Mouse (Mus musculus): ENCODE data around the gene Zfp286. TPM values are rescaled to one million over a fixed set of nuclear protein-coding genes. Genes with fewer than 3 reads are reported as not detected.
A peak's percentile ranks its signal among the peaks of the same experiment; 100 is the strongest.

Zfp286 gene
- polyA plus RNA-seq, 1 experiment from 2014 or later = 13.9 TPM

DNA sequence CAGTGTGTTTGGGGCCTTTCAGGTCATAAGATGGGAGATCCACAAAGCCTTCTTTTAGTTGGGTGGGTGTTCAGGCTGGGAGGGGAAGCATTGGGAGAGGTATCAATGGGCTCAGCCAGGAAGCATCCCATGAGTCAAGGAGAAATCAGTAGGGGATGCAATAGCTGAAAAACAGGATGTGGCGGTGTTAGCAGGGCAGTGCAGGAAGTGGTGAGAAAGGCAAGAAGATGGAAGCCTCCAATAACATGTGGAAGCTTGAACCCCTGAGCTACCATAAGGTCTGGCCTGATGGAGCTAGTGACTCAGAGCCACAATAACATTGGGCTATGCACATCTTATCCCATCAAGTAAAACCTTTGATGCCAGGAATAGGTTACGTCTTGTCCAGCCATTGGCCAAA is 48.1 kb downstream of the Zfp286 start:
- Histone ChIP-seq H3K4me3 (ENCODE audit: control insufficient read depth in 1 of 2, insufficient read depth in 1 of 2, low read depth in 1 of 2, low read length in 2 of 2) (no peak overlapping the region), H3K4me2 (ENCODE audit: low read length) (no peak overlapping the region), H3K27me3 (ENCODE audit: control insufficient read depth, insufficient read depth, low read length) (no peaks in the 10 kb centered on the region), H3K36me3 (ENCODE audit: control insufficient read depth, insufficient read depth, low read length) (no peaks in the 10 kb centered on the region), H3K4me1 (ENCODE audit: control insufficient read depth in 2 of 2, insufficient read depth in 2 of 2, low read length in 2 of 2) (no peaks in the 10 kb centered on the region), H3K9ac (ENCODE audit: low read length) (no peak overlapping the region), H3K27ac (replicated peaks in 1 of 2; ENCODE audit: control insufficient read depth in 1 of 2, insufficient read depth in 1 of 2, low read depth in 2 of 2, low read length in 2 of 2) (no peak overlapping the region), H3K9me3 (ENCODE audit: control insufficient read depth, low read length) (no peaks in the 10 kb centered on the region)
- WGBS = 85% methylated on average over 2 of the region's 2 CpGs
- no peak for ATAC-seq (ENCODE audit: insufficient number of reproducible peaks, insufficient read depth, low FRiP score, low read depth)

DNA sequence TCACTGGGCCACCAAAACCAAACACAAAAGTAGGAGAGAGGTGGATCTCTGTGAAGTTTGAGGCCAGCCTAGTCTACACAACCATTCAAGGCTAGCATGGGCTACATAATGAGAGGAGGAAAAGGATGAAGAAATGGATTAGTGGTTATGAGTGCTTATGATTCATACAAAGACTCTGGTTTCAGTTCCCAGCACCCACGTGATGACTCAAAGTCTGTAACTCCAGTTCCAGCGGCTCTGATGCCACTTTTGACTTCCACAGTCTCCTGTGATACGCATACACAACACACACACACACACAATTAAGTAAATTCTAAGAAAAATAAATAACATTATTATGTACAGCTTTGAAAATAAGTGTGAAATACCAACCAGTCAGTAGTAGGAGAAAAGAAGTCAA is 56.6 kb downstream of the Zfp286 start:
- peaks cover 0 to 7% of the 10 kb centered on the region in 2 experiments; a peak in 2 of 4 replicates for H3K4me1 ChIP-seq (ENCODE audit: control insufficient read depth in 2 of 2, insufficient read depth in 2 of 2, low read length in 2 of 2)
- no peak for ATAC-seq (ENCODE audit: insufficient number of reproducible peaks, insufficient read depth, low FRiP score, low read depth)

DNA sequence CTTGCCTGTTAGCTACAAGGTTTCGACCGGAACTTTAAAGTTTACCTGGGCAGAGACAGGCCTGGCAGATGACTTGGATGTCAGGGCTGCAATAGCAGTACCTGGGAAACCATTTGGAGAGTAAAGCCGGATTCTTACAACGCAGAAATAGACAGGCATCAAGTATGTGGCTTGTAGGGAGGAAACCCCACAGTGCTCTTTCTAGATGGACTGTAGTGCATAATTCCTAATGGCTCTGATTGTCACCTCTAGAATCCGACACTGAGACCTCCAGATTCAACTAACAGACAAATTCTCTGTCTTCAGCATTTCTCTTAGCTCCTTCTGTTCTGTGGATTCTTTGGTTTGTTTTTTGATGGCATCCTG is 57.3 kb downstream of the Zfp286 start:
- peaks cover 0 to 7% of the 10 kb centered on the region in 2 experiments; a peak in 2 of 4 replicates for H3K4me1 ChIP-seq (ENCODE audit: control insufficient read depth in 2 of 2, insufficient read depth in 2 of 2, low read length in 2 of 2)
- WGBS = 24% methylated on average over 5 of the region's 5 CpGs
- H3K27ac ChIP-seq (replicated peaks in 1 of 2; ENCODE audit: control insufficient read depth in 1 of 2, insufficient read depth in 1 of 2, low read depth in 2 of 2, low read length in 2 of 2) = no peak overlapping the region
- no peak for ATAC-seq (ENCODE audit: insufficient number of reproducible peaks, insufficient read depth, low FRiP score, low read depth)
- no peaks in the 10 kb centered on the region for H3K9me3 ChIP-seq (ENCODE audit: control insufficient read depth, low read length)
- peaks cover 17% of the 10 kb centered on the region for H3K36me3 ChIP-seq (ENCODE audit: control insufficient read depth, insufficient read depth, low read length)
- H3K4me2 ChIP-seq (ENCODE audit: low read length) = peak overlapping the region; percentile 83
- H3K4me3 ChIP-seq (ENCODE audit: control insufficient read depth in 1 of 2, insufficient read depth in 1 of 2, low read depth in 1 of 2, low read length in 2 of 2) = peak overlapping the region; percentile 63 to 78
- H3K27me3 ChIP-seq (ENCODE audit: control insufficient read depth, insufficient read depth, low read length) = no peaks in the 10 kb centered on the region
- H3K9ac ChIP-seq (ENCODE audit: low read length) = peak overlapping the region; percentile 76; the same call in 1 of the 2 replicates

More for the DNA sequence above, 56.6 kb downstream of the Zfp286 start:
- no peaks in the 10 kb centered on the region for H3K9me3 ChIP-seq (ENCODE audit: control insufficient read depth, low read length)
- 76% methylated on average over 3 of the region's 3 CpGs for WGBS
- no peak overlapping the region for H3K27ac ChIP-seq (replicated peaks in 1 of 2; ENCODE audit: control insufficient read depth in 1 of 2, insufficient read depth in 1 of 2, low read depth in 2 of 2, low read length in 2 of 2)
- no peaks in the 10 kb centered on the region for H3K27me3 ChIP-seq (ENCODE audit: control insufficient read depth, insufficient read depth, low read length)
- H3K4me3 ChIP-seq (ENCODE audit: control insufficient read depth in 1 of 2, insufficient read depth in 1 of 2, low read depth in 1 of 2, low read length in 2 of 2) = no peak overlapping the region
- no peak overlapping the region for H3K9ac ChIP-seq (ENCODE audit: low read length)
- H3K4me2 ChIP-seq (ENCODE audit: low read length) = no peak overlapping the region
- H3K36me3 ChIP-seq (ENCODE audit: control insufficient read depth, insufficient read depth, low read length) = peaks cover 10% of the 10 kb centered on the region

DNA sequence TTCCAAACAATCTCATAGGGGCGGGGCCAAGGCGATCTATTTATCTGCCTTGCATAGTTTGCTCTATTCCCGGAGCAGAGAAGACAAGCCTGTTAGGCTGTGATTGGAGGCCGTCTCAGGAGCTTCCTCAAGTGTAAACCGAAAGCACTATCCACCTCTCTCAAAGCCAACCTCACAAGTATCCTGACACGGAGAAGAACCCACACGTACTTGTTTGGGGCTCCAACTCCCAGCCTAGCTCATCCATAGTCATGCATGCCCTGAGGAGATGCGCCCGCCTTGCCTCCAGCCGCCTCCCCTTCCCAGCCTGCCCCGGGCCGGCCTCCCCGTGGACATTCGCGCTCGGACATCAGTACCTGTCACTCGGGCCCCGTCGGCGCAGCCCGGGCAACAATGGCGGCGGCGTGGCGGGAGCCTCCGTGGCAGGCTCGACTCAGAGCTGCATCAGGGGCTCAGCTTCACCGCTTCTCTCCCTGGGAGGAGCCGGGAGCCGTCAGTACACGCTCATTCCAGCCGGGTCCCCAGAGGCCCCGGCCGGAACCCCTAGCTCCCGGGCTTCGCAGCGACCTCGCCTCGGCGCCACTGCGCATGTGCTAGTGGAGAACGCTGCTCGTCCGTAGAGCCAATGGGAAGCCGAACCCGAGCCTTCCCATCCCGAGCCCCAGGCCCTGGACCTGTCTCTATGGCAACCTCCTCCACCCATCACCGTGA is 57.8 kb downstream of the Zfp286 start, which contains the start of gene Zfp287:
TSS of gene Zfp287 (minus strand) at position 595 of the 711 bp plus-strand sequence.
- Histone ChIP-seq H3K27me3 (ENCODE audit: control insufficient read depth, insufficient read depth, low read length) (no peaks in the 10 kb centered on the region), H3K4me3 (ENCODE audit: control insufficient read depth in 1 of 2, insufficient read depth in 1 of 2, low read depth in 1 of 2, low read length in 2 of 2) (peak within 1 kb of the TSS; percentile 63 to 78), H3K36me3 (ENCODE audit: control insufficient read depth, insufficient read depth, low read length) (peaks cover 17% of the 10 kb centered on the region), H3K9me3 (ENCODE audit: control insufficient read depth, low read length) (no peaks in the 10 kb centered on the region), H3K27ac (replicated peaks in 1 of 2; ENCODE audit: control insufficient read depth in 1 of 2, insufficient read depth in 1 of 2, low read depth in 2 of 2, low read length in 2 of 2) (peak within 1 kb of the TSS in 1 of 2 experiments; percentile 60; a peak in 1 of 4 replicates), H3K9ac (ENCODE audit: low read length) (peak within 1 kb of the TSS; percentile 76), H3K4me2 (ENCODE audit: low read length) (peak within 1 kb of the TSS; percentile 83), H3K4me1 (ENCODE audit: control insufficient read depth in 2 of 2, insufficient read depth in 2 of 2, low read length in 2 of 2) (peaks cover 0 to 7% of the 10 kb centered on the region in 2 experiments; a peak in 2 of 4 replicates)
- peak; percentile 90 for ATAC-seq (ENCODE audit: insufficient number of reproducible peaks, insufficient read depth, low FRiP score, low read depth)
- WGBS = 2% methylated on average over 48 of the region's 48 CpGs

DNA sequence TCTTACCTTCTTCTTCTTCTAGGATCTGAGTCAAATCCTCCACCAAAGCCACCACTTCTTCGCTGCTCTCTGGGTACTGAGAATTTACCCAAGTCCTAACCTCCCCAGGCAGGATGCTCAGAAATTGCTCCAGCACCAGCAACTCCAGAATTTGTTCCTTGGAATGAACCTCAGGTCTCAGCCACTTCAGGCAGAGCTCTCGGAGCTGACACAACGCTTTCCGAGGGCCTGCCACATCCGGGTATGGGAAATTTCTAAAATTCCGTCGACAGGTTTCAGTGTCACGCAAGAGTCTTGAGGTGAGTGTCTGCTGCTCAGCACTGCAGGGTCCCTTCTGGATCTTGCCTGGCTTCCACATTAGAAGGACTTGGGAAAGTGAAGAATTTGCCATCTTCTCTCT is 61.0 kb downstream of the Zfp286 start:
- 77% methylated on average over 8 of the region's 8 CpGs for WGBS
- Histone ChIP-seq H3K9ac (ENCODE audit: low read length) (no peak overlapping the region), H3K27ac (replicated peaks in 1 of 2; ENCODE audit: control insufficient read depth in 1 of 2, insufficient read depth in 1 of 2, low read depth in 2 of 2, low read length in 2 of 2) (no peak overlapping the region), H3K4me3 (ENCODE audit: control insufficient read depth in 1 of 2, insufficient read depth in 1 of 2, low read depth in 1 of 2, low read length in 2 of 2) (no peak overlapping the region), H3K4me1 (ENCODE audit: control insufficient read depth in 2 of 2, insufficient read depth in 2 of 2, low read length in 2 of 2) (peaks cover 0 to 7% of the 10 kb centered on the region in 2 experiments; a peak in 3 of 4 replicates), H3K36me3 (ENCODE audit: control insufficient read depth, insufficient read depth, low read length) (peaks cover 44% of the 10 kb centered on the region), H3K9me3 (ENCODE audit: control insufficient read depth, low read length) (no peaks in the 10 kb centered on the region), H3K4me2 (ENCODE audit: low read length) (no peak overlapping the region), H3K27me3 (ENCODE audit: control insufficient read depth, insufficient read depth, low read length) (no peaks in the 10 kb centered on the region)
- no peak for ATAC-seq (ENCODE audit: insufficient number of reproducible peaks, insufficient read depth, low FRiP score, low read depth)

DNA sequence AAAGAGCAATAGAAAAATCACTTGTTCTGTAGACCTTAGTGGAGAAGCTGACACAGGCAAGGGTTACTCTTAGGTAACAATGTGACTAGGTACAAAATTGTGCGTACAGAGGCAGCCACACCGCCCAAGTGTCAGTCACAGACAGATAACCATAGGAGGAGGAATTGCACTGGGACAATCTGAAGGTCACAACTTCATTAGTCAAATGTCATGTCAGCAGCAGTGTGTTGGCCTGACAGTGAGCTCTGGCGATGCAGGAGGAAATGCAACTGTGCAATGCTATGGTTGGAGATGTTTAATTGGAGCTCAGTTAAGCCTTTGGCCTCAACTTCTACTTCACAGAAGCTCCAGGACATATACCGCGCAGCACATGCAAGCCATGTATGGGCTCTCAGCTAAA is 78.6 kb downstream of the Zfp286 start:
- Histone ChIP-seq H3K36me3 (ENCODE audit: control insufficient read depth, insufficient read depth, low read length) (peaks cover 10% of the 10 kb centered on the region), H3K9me3 (ENCODE audit: control insufficient read depth, low read length) (no peaks in the 10 kb centered on the region), H3K4me3 (ENCODE audit: control insufficient read depth in 1 of 2, insufficient read depth in 1 of 2, low read depth in 1 of 2, low read length in 2 of 2) (no peak overlapping the region), H3K9ac (ENCODE audit: low read length) (no peak overlapping the region), H3K27me3 (ENCODE audit: control insufficient read depth, insufficient read depth, low read length) (no peaks in the 10 kb centered on the region), H3K4me1 (ENCODE audit: control insufficient read depth in 2 of 2, insufficient read depth in 2 of 2, low read length in 2 of 2) (peaks cover 8 to 18% of the 10 kb centered on the region in 2 experiments), H3K27ac (replicated peaks in 1 of 2; ENCODE audit: control insufficient read depth in 1 of 2, insufficient read depth in 1 of 2, low read depth in 2 of 2, low read length in 2 of 2) (peak overlapping the region; percentile 35 to 47; a peak in 2 of 4 replicates), H3K4me2 (ENCODE audit: low read length) (no peak overlapping the region)
- WGBS = 55% methylated on average over 5 of the region's 5 CpGs
- no peak for ATAC-seq (ENCODE audit: insufficient number of reproducible peaks, insufficient read depth, low FRiP score, low read depth)

DNA sequence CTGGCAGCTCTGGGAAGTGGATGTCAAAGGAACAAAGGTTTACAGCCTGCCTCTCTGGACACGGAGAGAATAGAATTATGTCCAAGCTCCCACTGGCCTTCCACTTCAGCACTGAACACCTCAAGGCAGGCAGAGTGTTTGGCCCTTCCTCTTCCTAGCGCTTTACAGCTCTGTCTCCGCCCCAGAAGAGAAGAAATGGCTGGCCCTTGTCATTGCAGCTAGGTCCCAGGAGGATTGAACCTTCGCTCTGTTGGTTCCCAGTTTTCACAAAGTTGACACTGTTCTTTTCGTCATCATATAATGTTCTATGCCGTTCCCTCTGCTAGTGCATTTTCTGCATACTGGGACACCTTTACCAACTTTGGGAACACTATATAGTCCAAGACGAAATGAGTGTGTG is 81.0 kb downstream of the Zfp286 start:
- H3K9me3 ChIP-seq (ENCODE audit: control insufficient read depth, low read length) = no peaks in the 10 kb centered on the region
- H3K36me3 ChIP-seq (ENCODE audit: control insufficient read depth, insufficient read depth, low read length) = 0 out of 2 replicates have a peak, but pooled peaks cover 4% of the 10 kb centered on the region
- WGBS = 57% methylated on average over 7 of the region's 7 CpGs
- H3K27me3 ChIP-seq (ENCODE audit: control insufficient read depth, insufficient read depth, low read length) = no peaks in the 10 kb centered on the region
- H3K4me1 ChIP-seq (ENCODE audit: control insufficient read depth in 2 of 2, insufficient read depth in 2 of 2, low read length in 2 of 2) = peaks cover 8 to 18% of the 10 kb centered on the region in 2 experiments
- no peak overlapping the region for H3K4me3 ChIP-seq (ENCODE audit: control insufficient read depth in 1 of 2, insufficient read depth in 1 of 2, low read depth in 1 of 2, low read length in 2 of 2)
- no peak overlapping the region for H3K27ac ChIP-seq (replicated peaks in 1 of 2; ENCODE audit: control insufficient read depth in 1 of 2, insufficient read depth in 1 of 2, low read depth in 2 of 2, low read length in 2 of 2)
- H3K9ac ChIP-seq (ENCODE audit: low read length) = no peak overlapping the region
- ATAC-seq (ENCODE audit: insufficient number of reproducible peaks, insufficient read depth, low FRiP score, low read depth) = no peak
- H3K4me2 ChIP-seq (ENCODE audit: low read length) = no peak overlapping the region
